Mouse (Mus musculus): Measurements from ENCODE around the gene Higd1b. TPM values are rescaled to one million over a fixed set of nuclear protein-coding genes. Genes with fewer than 3 reads are reported as not detected.

Higd1b gene
- 0.23 TPM in 1 of 2 replicates, not detected in the other for polyA plus RNA-seq (2014; fragmentation: Nextera tagmentation; extraction: Ambion mirVana)

DNA sequence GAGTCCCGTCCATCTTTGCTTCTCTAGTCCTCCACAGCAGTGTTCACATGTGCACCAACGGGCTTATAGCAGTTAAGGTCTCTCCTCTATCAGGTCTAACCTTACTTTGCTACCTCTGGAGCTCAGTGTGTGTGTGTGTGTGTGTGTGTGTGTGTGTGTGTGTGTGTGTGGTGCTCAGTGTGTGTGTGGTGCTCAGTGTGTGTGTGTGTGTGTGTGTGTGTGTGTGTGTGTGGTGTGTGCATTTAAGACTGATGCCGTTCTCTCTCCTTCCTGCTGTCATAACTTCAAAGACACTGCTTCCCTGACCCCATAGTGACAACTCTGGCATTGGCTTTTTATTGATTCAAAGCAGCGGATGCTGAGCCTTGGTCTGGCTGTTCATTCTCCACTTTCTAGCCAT, at the start of gene Higd1b:
Gene Higd1b, plus strand, starts transcription at position 301 of the 400 bp plus-strand sequence.
- Histone ChIP-seq H3K4me2 (ENCODE audit: low read depth, severe bottlenecking) (no peak within 1 kb of the TSS), H3K36me3 (ENCODE audit: control insufficient read depth, insufficient read depth, low read length) (peaks cover 20% of the 10 kb centered on the region; the same call in 1 of the 2 replicates), H3K4me3 (ENCODE audit: low read depth, low read length) (no peak within 1 kb of the TSS), H3K4me1 (ENCODE audit: control insufficient read depth, insufficient read depth, low read length) (no peaks in the 10 kb centered on the region), H3K9me3 (ENCODE audit: control insufficient read depth, low read length) (no peaks in the 10 kb centered on the region), H3K27me3 (ENCODE audit: control insufficient read depth, insufficient read depth, low read length) (no peaks in the 10 kb centered on the region), H3K27ac (replicated peaks; ENCODE audit: low read depth, low read length) (no peak within 1 kb of the TSS), H3K9ac (ENCODE audit: low read length) (no peak within 1 kb of the TSS)
- WGBS, result 72% methylated on average over 4 of the region's 4 CpGs
- ATAC-seq (ENCODE audit: insufficient number of reproducible peaks, low FRiP score, low TSS enrichment, low read depth), result no peak
- no peak for DNase-seq (ENCODE audit: low spot score)

- Histone ChIP-seq H3K9ac (ENCODE audit: low read length) (no peak overlapping the region), H3K27me3 (ENCODE audit: control insufficient read depth, insufficient read depth, low read length) (no peaks in the 10 kb centered on the region), H3K36me3 (ENCODE audit: control insufficient read depth, insufficient read depth, low read length) (no peaks in the 10 kb centered on the region), H3K4me2 (ENCODE audit: low read depth, severe bottlenecking) (no peak overlapping the region), H3K4me1 (ENCODE audit: control insufficient read depth, insufficient read depth, low read length) (no peaks in the 10 kb centered on the region), H3K4me3 (ENCODE audit: low read depth, low read length) (no peak overlapping the region), H3K9me3 (ENCODE audit: control insufficient read depth, low read length) (no peaks in the 10 kb centered on the region), H3K27ac (replicated peaks; ENCODE audit: low read depth, low read length) (no peak overlapping the region)
- 80% methylated on average over 5 of the region's 5 CpGs for WGBS
- DNase-seq (ENCODE audit: low spot score) (no peak), ATAC-seq (ENCODE audit: insufficient number of reproducible peaks, low FRiP score, low TSS enrichment, low read depth) (no peak)
Observed at GRCm38 (mm10) chr11:102787688-102788177, 47.9 kb upstream of the Higd1b start.

DNA sequence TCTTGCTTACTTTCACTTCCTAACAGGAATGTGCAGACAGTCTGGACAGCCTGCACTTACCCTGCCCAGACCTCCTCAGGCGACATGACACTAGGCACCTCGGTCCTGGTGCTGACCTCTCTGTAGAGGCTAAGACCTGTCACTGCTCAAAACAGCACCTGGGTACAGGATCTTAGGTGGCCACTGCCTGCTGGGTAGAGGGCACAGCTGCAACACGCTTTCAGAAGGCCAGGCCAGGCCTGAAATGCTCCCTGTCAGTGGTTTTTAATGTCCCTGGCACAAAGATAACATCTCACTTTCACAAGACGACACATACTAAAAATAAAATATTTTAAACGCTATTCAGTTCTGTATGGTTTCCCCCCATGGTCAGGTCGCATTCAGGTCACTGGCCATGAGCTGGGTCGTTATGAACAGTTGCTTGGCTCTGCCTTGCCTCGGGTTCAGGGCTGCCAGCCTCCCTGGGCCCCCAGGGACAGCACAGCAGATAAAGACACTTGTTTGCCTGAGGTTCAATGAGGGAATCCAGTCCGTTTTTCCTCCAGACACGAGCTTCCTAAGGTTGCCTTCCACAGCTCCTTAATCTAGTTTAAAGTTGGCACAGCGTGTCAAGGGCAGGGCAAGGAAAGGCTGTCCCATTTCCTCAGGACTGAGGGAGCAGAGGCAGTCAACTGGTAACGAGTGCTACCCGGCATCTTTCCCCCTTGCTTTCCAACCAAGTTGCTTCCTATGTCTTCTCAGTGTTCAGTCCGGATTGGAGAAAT, 43.8 kb upstream of the Higd1b start:
- no peak overlapping the region for H3K4me3 ChIP-seq (ENCODE audit: low read depth, low read length)
- no peaks in the 10 kb centered on the region for H3K4me1 ChIP-seq (ENCODE audit: control insufficient read depth, insufficient read depth, low read length)
- no peak overlapping the region for H3K27ac ChIP-seq (replicated peaks; ENCODE audit: low read depth, low read length)
- no peak overlapping the region for H3K4me2 ChIP-seq (ENCODE audit: low read depth, severe bottlenecking)
- H3K9ac ChIP-seq (ENCODE audit: low read length), result no peak overlapping the region
- no peaks in the 10 kb centered on the region for H3K27me3 ChIP-seq (ENCODE audit: control insufficient read depth, insufficient read depth, low read length)
- no peaks in the 10 kb centered on the region for H3K36me3 ChIP-seq (ENCODE audit: control insufficient read depth, insufficient read depth, low read length)
- H3K9me3 ChIP-seq (ENCODE audit: control insufficient read depth, low read length), result no peaks in the 10 kb centered on the region
- ATAC-seq (ENCODE audit: insufficient number of reproducible peaks, low FRiP score, low TSS enrichment, low read depth), result no peak
- no peak for DNase-seq (ENCODE audit: low spot score)
- 63% methylated on average over 14 of the region's 14 CpGs for WGBS

- H3K9ac ChIP-seq (ENCODE audit: low read length), result no peak overlapping the region
- no peaks in the 10 kb centered on the region for H3K4me1 ChIP-seq (ENCODE audit: control insufficient read depth, insufficient read depth, low read length)
- no peak for DNase-seq (ENCODE audit: low spot score)
- no peak overlapping the region for H3K27ac ChIP-seq (replicated peaks; ENCODE audit: low read depth, low read length)
- no peaks in the 10 kb centered on the region for H3K9me3 ChIP-seq (ENCODE audit: control insufficient read depth, low read length)
- H3K4me3 ChIP-seq (ENCODE audit: low read depth, low read length), result no peak overlapping the region
- WGBS, result 48% methylated on average over 8 of the region's 8 CpGs
- no peak for ATAC-seq (ENCODE audit: insufficient number of reproducible peaks, low FRiP score, low TSS enrichment, low read depth)
- H3K36me3 ChIP-seq (ENCODE audit: control insufficient read depth, insufficient read depth, low read length), result no peaks in the 10 kb centered on the region
- no peaks in the 10 kb centered on the region for H3K27me3 ChIP-seq (ENCODE audit: control insufficient read depth, insufficient read depth, low read length)
- H3K4me2 ChIP-seq (ENCODE audit: low read depth, severe bottlenecking), result no peak overlapping the region
Observed at GRCm38 (mm10) chr11:102794157-102794556, 41.5 kb upstream of the Higd1b start.

DNA sequence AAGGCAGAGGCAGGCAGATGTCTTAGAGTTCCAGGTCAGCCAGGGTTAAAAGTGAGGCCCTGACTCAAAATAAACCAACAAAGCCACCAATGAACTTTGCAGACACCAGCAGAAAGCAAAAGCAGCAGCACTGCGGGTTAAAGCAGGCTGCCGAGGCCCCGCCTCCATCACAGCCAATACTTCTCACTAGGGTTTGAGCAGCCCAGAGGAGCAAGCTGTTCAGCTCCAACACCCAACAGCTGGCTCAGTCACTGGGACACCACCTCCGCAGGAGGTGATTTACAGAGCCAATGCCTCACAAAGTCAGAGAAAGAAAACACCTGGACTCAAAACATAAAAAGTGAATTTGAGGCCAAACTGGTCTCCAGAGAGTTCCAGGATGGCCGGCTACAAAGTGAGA, 32.2 kb upstream of the Higd1b start:
- Histone ChIP-seq H3K4me3 (ENCODE audit: low read depth, low read length) (no peak overlapping the region), H3K27me3 (ENCODE audit: control insufficient read depth, insufficient read depth, low read length) (no peaks in the 10 kb centered on the region), H3K9me3 (ENCODE audit: control insufficient read depth, low read length) (0 out of 2 replicates have a peak, but pooled peaks cover 4% of the 10 kb centered on the region), H3K4me2 (ENCODE audit: low read depth, severe bottlenecking) (no peak overlapping the region), H3K4me1 (ENCODE audit: control insufficient read depth, insufficient read depth, low read length) (no peaks in the 10 kb centered on the region), H3K36me3 (ENCODE audit: control insufficient read depth, insufficient read depth, low read length) (peaks cover 17% of the 10 kb centered on the region), H3K27ac (replicated peaks; ENCODE audit: low read depth, low read length) (no peak overlapping the region), H3K9ac (ENCODE audit: low read length) (no peak overlapping the region)
- no peak for ATAC-seq (ENCODE audit: insufficient number of reproducible peaks, low FRiP score, low TSS enrichment, low read depth)
- DNase-seq (ENCODE audit: low spot score), result no peak
- WGBS, result 85% methylated on average over 5 of the region's 5 CpGs

DNA sequence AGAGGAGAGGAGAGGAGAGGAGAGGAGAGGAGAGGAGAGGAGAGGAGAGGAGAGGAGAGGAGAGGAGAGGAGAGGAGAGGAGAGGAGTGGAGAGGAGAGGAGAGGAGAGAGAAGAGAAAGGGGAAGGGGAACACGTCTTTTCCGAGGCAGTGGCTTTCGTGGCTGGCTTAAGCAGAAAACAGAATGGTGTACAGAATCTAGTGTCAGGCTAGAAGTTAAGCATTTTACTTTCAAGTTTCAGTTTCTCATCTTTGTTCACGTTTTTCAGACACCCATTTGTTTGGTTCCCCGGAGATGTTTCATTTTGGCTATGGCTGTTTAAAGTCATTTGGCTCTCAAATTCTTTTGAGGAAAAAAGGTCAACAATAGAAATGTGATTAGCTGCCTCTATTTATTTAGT, 27.4 kb upstream of the Higd1b start:
- no peak for DNase-seq (ENCODE audit: low spot score)
- no peak overlapping the region for H3K9ac ChIP-seq (ENCODE audit: low read length)
- whole genome bisulfite sequencing, result 84% methylated on average over 5 of the region's 5 CpGs
- H3K4me1 ChIP-seq (ENCODE audit: control insufficient read depth, insufficient read depth, low read length), result 0 out of 2 replicates have a peak, but pooled peaks cover 2% of the 10 kb centered on the region
- no peaks in the 10 kb centered on the region for H3K27me3 ChIP-seq (ENCODE audit: control insufficient read depth, insufficient read depth, low read length)
- peaks cover 13% of the 10 kb centered on the region; the same call in 1 of the 2 replicates for H3K36me3 ChIP-seq (ENCODE audit: control insufficient read depth, insufficient read depth, low read length)
- H3K27ac ChIP-seq (replicated peaks; ENCODE audit: low read depth, low read length), result no peak overlapping the region
- no peak overlapping the region for H3K4me2 ChIP-seq (ENCODE audit: low read depth, severe bottlenecking)
- H3K4me3 ChIP-seq (ENCODE audit: low read depth, low read length), result no peak overlapping the region
- H3K9me3 ChIP-seq (ENCODE audit: control insufficient read depth, low read length), result 0 out of 2 replicates have a peak, but pooled peaks cover 4% of the 10 kb centered on the region
- ATAC-seq (ENCODE audit: insufficient number of reproducible peaks, low FRiP score, low TSS enrichment, low read depth), result no peak

GRCm38 (mm10) chr11:102810721-102811485, 24.7 kb upstream of the Higd1b start:
- DNase-seq (ENCODE audit: low spot score), result no peak

GRCm38 (mm10) chr11:102814881-102815280, 20.8 kb upstream of the Higd1b start:
- DNase-seq (ENCODE audit: low spot score), result no peak
- H3K36me3 ChIP-seq (ENCODE audit: control insufficient read depth, insufficient read depth, low read length), result peaks cover 6% of the 10 kb centered on the region; the same call in 1 of the 2 replicates
- no peaks in the 10 kb centered on the region for H3K27me3 ChIP-seq (ENCODE audit: control insufficient read depth, insufficient read depth, low read length)
- H3K4me1 ChIP-seq (ENCODE audit: control insufficient read depth, insufficient read depth, low read length), result peaks cover 8% of the 10 kb centered on the region; the same call in 1 of the 2 replicates
- no peaks in the 10 kb centered on the region for H3K9me3 ChIP-seq (ENCODE audit: control insufficient read depth, low read length)
- H3K4me2 ChIP-seq (ENCODE audit: low read depth, severe bottlenecking), result no peak overlapping the region
- H3K27ac ChIP-seq (replicated peaks; ENCODE audit: low read depth, low read length), result no peak overlapping the region
- no peak for ATAC-seq (ENCODE audit: insufficient number of reproducible peaks, low FRiP score, low TSS enrichment, low read depth)
- H3K9ac ChIP-seq (ENCODE audit: low read length), result no peak overlapping the region
- H3K4me3 ChIP-seq (ENCODE audit: low read depth, low read length), result no peak overlapping the region

More at GRCm38 (mm10) chr11:102810721-102811485, 24.7 kb upstream of the Higd1b start:
- Histone ChIP-seq H3K36me3 (ENCODE audit: control insufficient read depth, insufficient read depth, low read length) (peaks cover 6% of the 10 kb centered on the region; the same call in 1 of the 2 replicates), H3K27ac (replicated peaks; ENCODE audit: low read depth, low read length) (no peak overlapping the region), H3K27me3 (ENCODE audit: control insufficient read depth, insufficient read depth, low read length) (no peaks in the 10 kb centered on the region), H3K9me3 (ENCODE audit: control insufficient read depth, low read length) (no peaks in the 10 kb centered on the region), H3K9ac (ENCODE audit: low read length) (no peak overlapping the region), H3K4me2 (ENCODE audit: low read depth, severe bottlenecking) (no peak overlapping the region), H3K4me1 (ENCODE audit: control insufficient read depth, insufficient read depth, low read length) (peaks cover 5% of the 10 kb centered on the region; the same call in 1 of the 2 replicates), H3K4me3 (ENCODE audit: low read depth, low read length) (no peak overlapping the region)
- ATAC-seq (ENCODE audit: insufficient number of reproducible peaks, low FRiP score, low TSS enrichment, low read depth), result no peak
- 60% methylated on average over 4 of the region's 4 CpGs for WGBS

Measured in limb, embryonic 11.5 days (tissue).